Mouse (Mus musculus): ENCODE results near the gene Lgr6. TPM values are rescaled to one million over a fixed set of nuclear protein-coding genes. Genes with fewer than 3 reads are reported as not detected.

Gene Lgr6
- total and polyA plus RNA-seq, 3 experiments: 12.2 to 21.5 (median 14.4) TPM

GRCm38 (mm10) chr1:134995954-134996353 lies 109.1 kb downstream of the Lgr6 start:
- no peak for DNase-seq
- TF ChIP-seq POLR2A (IDR thresholded peaks at IDR 0.05; ENCODE audit: insufficient read depth, low read depth, low read length): no peak
- Histone ChIP-seq H3K27me3 (ENCODE audit: control insufficient read depth, insufficient read depth, low read length) (no peaks in the 10 kb centered on the region), H3K9ac (ENCODE audit: low read depth, low read length) (no peak overlapping the region), H3K27ac (no peak overlapping the region), H3K79me2 (replicated peaks; ENCODE audit: control insufficient read depth, insufficient read depth, low read length) (no peaks in the 10 kb centered on the region), H3K4me1 (ENCODE audit: control insufficient read depth, insufficient read depth, low read length) (no peaks in the 10 kb centered on the region), H3K36me3 (ENCODE audit: control insufficient read depth, insufficient read depth, low read length) (no peaks in the 10 kb centered on the region), H3K4me3 (no peak overlapping the region)
- intact Hi-C loops (cut with DNase I): no loop called here
- 35% methylated on average over 1 of the region's 1 CpGs for WGBS

- 82% methylated on average over 4 of the region's 4 CpGs for WGBS
- no peaks in the 10 kb centered on the region for H3K27me3 ChIP-seq (ENCODE audit: control insufficient read depth, insufficient read depth, low read length)
- DNase-seq: no peak
Observed at GRCm38 (mm10) chr1:134995437-134995836, 109.6 kb downstream of the Lgr6 start.

GRCm38 (mm10) chr1:134994739-134995138 lies 110.3 kb downstream of the Lgr6 start:
- no peaks in the 10 kb centered on the region for H3K4me1 ChIP-seq (ENCODE audit: control insufficient read depth, insufficient read depth, low read length)
- no peak for DNase-seq
- intact Hi-C loops (cut with DNase I): no loop called here
- H3K4me3 ChIP-seq: no peak overlapping the region
- H3K9ac ChIP-seq (ENCODE audit: low read depth, low read length): no peak overlapping the region
- H3K79me2 ChIP-seq (replicated peaks; ENCODE audit: control insufficient read depth, insufficient read depth, low read length): no peaks in the 10 kb centered on the region
- no peaks in the 10 kb centered on the region for H3K27me3 ChIP-seq (ENCODE audit: control insufficient read depth, insufficient read depth, low read length)
- no peak overlapping the region for H3K27ac ChIP-seq
- WGBS: 90% methylated on average over 3 of the region's 3 CpGs
- no peaks in the 10 kb centered on the region for H3K36me3 ChIP-seq (ENCODE audit: control insufficient read depth, insufficient read depth, low read length)
- TF ChIP-seq POLR2A (IDR thresholded peaks at IDR 0.05; ENCODE audit: insufficient read depth, low read depth, low read length) (no peak), EP300 (IDR thresholded peaks at IDR 0.05; ENCODE audit: insufficient read depth, low read depth, low read length) (no peak), CTCF (IDR thresholded peaks at IDR 0.05) (no peak)

More at GRCm38 (mm10) chr1:134995437-134995836, 109.6 kb downstream of the Lgr6 start:
- H3K4me1 ChIP-seq (ENCODE audit: control insufficient read depth, insufficient read depth, low read length): no peaks in the 10 kb centered on the region
- intact Hi-C loops (cut with DNase I): no loop called here
- no peak overlapping the region for H3K27ac ChIP-seq
- H3K9ac ChIP-seq (ENCODE audit: low read depth, low read length): no peak overlapping the region
- H3K4me3 ChIP-seq: no peak overlapping the region
- no peaks in the 10 kb centered on the region for H3K36me3 ChIP-seq (ENCODE audit: control insufficient read depth, insufficient read depth, low read length)
- TF ChIP-seq POLR2A (IDR thresholded peaks at IDR 0.05; ENCODE audit: insufficient read depth, low read depth, low read length) (no peak), EP300 (IDR thresholded peaks at IDR 0.05; ENCODE audit: insufficient read depth, low read depth, low read length) (no peak), CTCF (IDR thresholded peaks at IDR 0.05) (no peak)
- no peaks in the 10 kb centered on the region for H3K79me2 ChIP-seq (replicated peaks; ENCODE audit: control insufficient read depth, insufficient read depth, low read length)

- Histone ChIP-seq H3K27me3 (ENCODE audit: control insufficient read depth, insufficient read depth, low read length) (no peaks in the 10 kb centered on the region), H3K4me3 (no peak overlapping the region), H3K27ac (peak overlapping the region; percentile 43; the same call in 1 of the 2 replicates), H3K79me2 (replicated peaks; ENCODE audit: control insufficient read depth, insufficient read depth, low read length) (no peaks in the 10 kb centered on the region), H3K4me1 (ENCODE audit: control insufficient read depth, insufficient read depth, low read length) (no peaks in the 10 kb centered on the region), H3K9ac (ENCODE audit: low read depth, low read length) (no peak overlapping the region), H3K36me3 (ENCODE audit: control insufficient read depth, insufficient read depth, low read length) (no peaks in the 10 kb centered on the region)
- DNase-seq: peak in 1 of 2 experiments; percentile 35
- WGBS: 30% methylated on average over 8 of the region's 8 CpGs
- TF ChIP-seq EP300 (IDR thresholded peaks at IDR 0.05; ENCODE audit: insufficient read depth, low read depth, low read length) (no peak), POLR2A (IDR thresholded peaks at IDR 0.05; ENCODE audit: insufficient read depth, low read depth, low read length) (no peak)
- intact Hi-C loops (cut with DNase I): no loop called here
Observed at GRCm38 (mm10) chr1:134992046-134992645, 112.9 kb downstream of the Lgr6 start.

GRCm38 (mm10) chr1:134989372-134989771 lies 115.7 kb downstream of the Lgr6 start:
- 10% methylated on average over 7 of the region's 7 CpGs for WGBS
- H3K79me2 ChIP-seq (replicated peaks; ENCODE audit: control insufficient read depth, insufficient read depth, low read length): no peaks in the 10 kb centered on the region
- H3K27me3 ChIP-seq (ENCODE audit: control insufficient read depth, insufficient read depth, low read length): no peaks in the 10 kb centered on the region
- H3K36me3 ChIP-seq (ENCODE audit: control insufficient read depth, insufficient read depth, low read length): no peaks in the 10 kb centered on the region
- no peaks in the 10 kb centered on the region for H3K4me1 ChIP-seq (ENCODE audit: control insufficient read depth, insufficient read depth, low read length)
- H3K27ac ChIP-seq: no peak overlapping the region
- 0 out of 2 replicates have a peak, but pooled peaks have one; percentile 41 for TF ChIP-seq EP300 (IDR thresholded peaks at IDR 0.05; ENCODE audit: insufficient read depth, low read depth, low read length)
- peak; percentile 98 for TF ChIP-seq CTCF (IDR thresholded peaks at IDR 0.05)
- no peak for TF ChIP-seq POLR2A (IDR thresholded peaks at IDR 0.05; ENCODE audit: insufficient read depth, low read depth, low read length)
- DNase-seq: peak; percentile 69 to 72
- H3K9ac ChIP-seq (ENCODE audit: low read depth, low read length): no peak overlapping the region
- no peak overlapping the region for H3K4me3 ChIP-seq
- intact Hi-C loops (cut with DNase I): loop anchor here (1.0 kb wide), 1 partner anchor 119 kb away; no protein-coding TSS in a partner anchor

GRCm38 (mm10) chr1:134987962-134988341 lies 117.1 kb downstream of the Lgr6 start:
- Histone ChIP-seq H3K9ac (ENCODE audit: low read depth, low read length) (peak overlapping the region; percentile 35), H3K27me3 (ENCODE audit: control insufficient read depth, insufficient read depth, low read length) (no peaks in the 10 kb centered on the region), H3K27ac (no peak overlapping the region), H3K36me3 (ENCODE audit: control insufficient read depth, insufficient read depth, low read length) (no peaks in the 10 kb centered on the region), H3K79me2 (replicated peaks; ENCODE audit: control insufficient read depth, insufficient read depth, low read length) (no peaks in the 10 kb centered on the region), H3K4me3 (peak overlapping the region; percentile 41), H3K4me1 (ENCODE audit: control insufficient read depth, insufficient read depth, low read length) (no peaks in the 10 kb centered on the region)
- 30% methylated on average over 14 of the region's 14 CpGs for WGBS
- DNase-seq: no peak
- no peak for TF ChIP-seq EP300 (IDR thresholded peaks at IDR 0.05; ENCODE audit: insufficient read depth, low read depth, low read length)
- TF ChIP-seq CTCF (IDR thresholded peaks at IDR 0.05): no peak
- TF ChIP-seq POLR2A (IDR thresholded peaks at IDR 0.05; ENCODE audit: insufficient read depth, low read depth, low read length): no peak
- intact Hi-C loops (cut with DNase I): no loop called here
